8 mouse cellular contexts compared by ENCODE assay signal in the genomic region with DNA sequence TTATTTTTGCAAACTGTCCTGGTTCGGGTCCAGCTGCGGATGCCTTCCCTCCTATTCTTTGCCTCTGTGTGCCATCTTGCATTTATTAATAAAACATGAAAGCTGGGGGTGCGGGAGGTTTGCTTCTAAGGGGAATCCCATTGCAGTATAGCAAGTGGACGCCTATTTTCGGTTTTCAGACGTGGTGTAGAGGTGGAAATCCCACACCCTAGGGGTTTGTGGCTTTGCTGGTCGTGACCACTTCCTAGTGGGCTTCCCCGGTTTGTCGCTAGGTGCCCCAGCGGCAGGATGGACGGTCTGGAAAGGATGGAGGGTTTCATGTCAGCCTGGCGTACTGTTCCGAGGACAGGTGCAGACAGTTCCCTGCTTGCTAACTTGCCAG. TPM values are rescaled to one million over a fixed set of nuclear protein-coding genes. Genes with fewer than 3 reads are reported as not detected.
DNase-seq lines count a peak whose midpoint lies in the region; ATAC-seq and TF ChIP-seq lines count a peak whose summit lies in the region.

No protein-coding gene starts in this region.

- TF ChIP-seq CTCF in E14TG2a.4 (conservative IDR thresholded peaks at IDR 0.05; ENCODE audit: low read length): no peak

- no peaks in the 10 kb centered on the region for H3K36me3 ChIP-seq in kidney, embryonic 14.5 days (ENCODE audit: control insufficient read depth, insufficient read depth, low read length)
- no peaks in the 10 kb centered on the region for H3K36me3 ChIP-seq in E14TG2a.4 (ENCODE audit: insufficient read depth, low read length)
- no peaks in the 10 kb centered on the region for H3K36me3 ChIP-seq in hindbrain, embryonic 13.5 days
- H3K36me3 ChIP-seq in stomach, embryonic 16.5 days (ENCODE audit: control insufficient read depth, insufficient read depth, low read length): no peaks in the 10 kb centered on the region

- H3K27me3 ChIP-seq in kidney, embryonic 14.5 days (ENCODE audit: control insufficient read depth, insufficient read depth, low read length): peaks cover 73% of the 10 kb centered on the region
- peaks cover 73% of the 10 kb centered on the region for H3K27me3 ChIP-seq in E14TG2a.4 (ENCODE audit: insufficient read depth, low read length)
- H3K27me3 ChIP-seq in hindbrain, embryonic 13.5 days: peaks cover 20% of the 10 kb centered on the region
- peaks cover 13% of the 10 kb centered on the region for H3K27me3 ChIP-seq in stomach, embryonic 16.5 days (ENCODE audit: control insufficient read depth, insufficient read depth, low read length)

- peak; percentile 29; the same call in 1 of the 2 replicates for ATAC-seq in kidney, embryonic 14.5 days (ENCODE audit: low FRiP score, low TSS enrichment)
- ATAC-seq in hindbrain, embryonic 13.5 days (ENCODE audit: low FRiP score): peak; percentile 47
- peak; percentile 48; the same call in 1 of the 2 replicates for ATAC-seq in megakaryocyte-erythroid progenitor cell, adult 5-6 weeks (replicated peaks; ENCODE audit: low FRiP score, low TSS enrichment, poor library complexity, severe bottlenecking)
- 0 out of 2 replicates have a peak, but pooled peaks have one; percentile 16 for ATAC-seq in stomach, embryonic 16.5 days (ENCODE audit: insufficient read depth, low FRiP score)

- no peak overlapping the region for H3K27ac ChIP-seq in kidney, embryonic 14.5 days (ENCODE audit: low read depth, low read length)
- H3K27ac ChIP-seq in hindbrain, embryonic 13.5 days: peak overlapping the region; percentile 86
- no peak overlapping the region for H3K27ac ChIP-seq in stomach, embryonic 16.5 days (ENCODE audit: low read length)

- 0% methylated on average over 13 of the region's 13 CpGs for WGBS in kidney, embryonic 14.5 days
- WGBS in hindbrain, embryonic 13.5 days: under 1% methylated on average over 13 of the region's 13 CpGs
- WGBS in stomach, embryonic 16.5 days: 1% methylated on average over 13 of the region's 13 CpGs

- H3K4me3 ChIP-seq in kidney, embryonic 14.5 days (ENCODE audit: low read length): peak overlapping the region; percentile 49
- peak overlapping the region; percentile 89 for H3K4me3 ChIP-seq in E14TG2a.4 (replicated peaks; ENCODE audit: low read length)
- peak overlapping the region; percentile 67 for H3K4me3 ChIP-seq in hindbrain, embryonic 13.5 days
- H3K4me3 ChIP-seq in stomach, embryonic 16.5 days (replicated peaks; ENCODE audit: low read length): peak overlapping the region; percentile 82

- H3K4me1 ChIP-seq in kidney, embryonic 14.5 days (ENCODE audit: control insufficient read depth, insufficient read depth, low read length): no peaks in the 10 kb centered on the region
- H3K4me1 ChIP-seq in E14TG2a.4 (replicated peaks; ENCODE audit: low read depth, low read length): peaks cover 22% of the 10 kb centered on the region
- peaks cover 34% of the 10 kb centered on the region for H3K4me1 ChIP-seq in hindbrain, embryonic 13.5 days (replicated peaks)
- H3K4me1 ChIP-seq in stomach, embryonic 16.5 days (ENCODE audit: control insufficient read depth, insufficient read depth, low read length): no peaks in the 10 kb centered on the region; the same call in 1 of the 2 replicates

- peak overlapping the region; percentile 81 for H3K4me2 ChIP-seq in kidney, embryonic 14.5 days (replicated peaks; ENCODE audit: low read depth, low read length)
- peak overlapping the region; percentile 75 for H3K4me2 ChIP-seq in hindbrain, embryonic 13.5 days
- H3K4me2 ChIP-seq in stomach, embryonic 16.5 days (ENCODE audit: low read depth, low read length): peak overlapping the region; percentile 94

- H3K9me3 ChIP-seq in kidney, embryonic 14.5 days (ENCODE audit: control insufficient read depth, low read length): no peaks in the 10 kb centered on the region
- H3K9me3 ChIP-seq in E14TG2a.4 (ENCODE audit: low read length): no peaks in the 10 kb centered on the region
- H3K9me3 ChIP-seq in hindbrain, embryonic 13.5 days: no peaks in the 10 kb centered on the region
- no peaks in the 10 kb centered on the region for H3K9me3 ChIP-seq in stomach, embryonic 16.5 days (replicated peaks; ENCODE audit: control insufficient read depth, low read length)

- no peak for DNase-seq in kidney, adult 8-10 months
- peak; percentile 65 for DNase-seq in embryo, embryonic 10.5 days (ENCODE audit: low spot score)
- DNase-seq in layer of hippocampus, postnatal 14 days (ENCODE audit: low spot score in 2 of 2): no peak

- peak overlapping the region; percentile 19 for H3K9ac ChIP-seq in kidney, embryonic 14.5 days (ENCODE audit: low read depth, low read length)
- peak overlapping the region; percentile 84 for H3K9ac ChIP-seq in hindbrain, embryonic 13.5 days
- peak overlapping the region; percentile 83 for H3K9ac ChIP-seq in stomach, embryonic 16.5 days (ENCODE audit: low read length)

RNA-seq across cellular contexts. Expression of gene Tmem266, which starts 0.5 kb away (rescaled TPM):
- polyA plus RNA-seq in kidney, embryonic 14.5 days (2014; fragmentation: Nextera tagmentation; extraction: Ambion mirVana): 0.09 and 0.39 TPM in 2 replicates
- polyA plus RNA-seq in hindbrain, embryonic 13.5 days (2015; fragmentation: Nextera tagmentation; extraction: Ambion mirVana): 2.8 and 3.1 TPM in 2 replicates
- total RNA-seq in megakaryocyte-erythroid progenitor cell, adult 5-6 weeks (2014; fragmentation: Nextera tagmentation): not detected in 2 replicates
- not detected in 2 replicates for total RNA-seq in megakaryocyte-erythroid progenitor cell, adult 5-6 weeks (2017)
- polyA plus RNA-seq in stomach, embryonic 16.5 days (2015; fragmentation: Nextera tagmentation; extraction: Ambion mirVana): 1.2 TPM in 2 replicates
- 1 to 10 TPM; 5.7 to 7.5 TPM for total RNA-seq in layer of hippocampus, postnatal 14 days (2021)

RNA-seq across cellular contexts. Expression of gene Nrg4, which starts 0.6 kb away (rescaled TPM):
- 0.86 and 1.3 TPM in 2 replicates for polyA plus RNA-seq in kidney, embryonic 14.5 days (2014; fragmentation: Nextera tagmentation; extraction: Ambion mirVana)
- polyA plus RNA-seq in hindbrain, embryonic 13.5 days (2015; fragmentation: Nextera tagmentation; extraction: Ambion mirVana): 1.3 and 1.7 TPM in 2 replicates
- not detected in 2 replicates for total RNA-seq in megakaryocyte-erythroid progenitor cell, adult 5-6 weeks (2014; fragmentation: Nextera tagmentation)
- total RNA-seq in megakaryocyte-erythroid progenitor cell, adult 5-6 weeks (2017): not detected in 2 replicates
- 1.00 and 1.1 TPM in 2 replicates for polyA plus RNA-seq in stomach, embryonic 16.5 days (2015; fragmentation: Nextera tagmentation; extraction: Ambion mirVana)
- under 1 TPM; 0.39 to 0.76 TPM for total RNA-seq in layer of hippocampus, postnatal 14 days (2021)

Comparison
In these comparisons a context has a peak if more than half of its experiments do, and no peak if none do; other contexts are left out.
1. H3K9ac ChIP-seq: peak in every context shown above with its lines; median percentile 84 in hindbrain, embryonic 13.5 days; 83 in stomach, embryonic 16.5 days; 19 in kidney, embryonic 14.5 days.